Comparison of ENCODE assay signal across 23 mouse cellular contexts in the genomic region with DNA sequence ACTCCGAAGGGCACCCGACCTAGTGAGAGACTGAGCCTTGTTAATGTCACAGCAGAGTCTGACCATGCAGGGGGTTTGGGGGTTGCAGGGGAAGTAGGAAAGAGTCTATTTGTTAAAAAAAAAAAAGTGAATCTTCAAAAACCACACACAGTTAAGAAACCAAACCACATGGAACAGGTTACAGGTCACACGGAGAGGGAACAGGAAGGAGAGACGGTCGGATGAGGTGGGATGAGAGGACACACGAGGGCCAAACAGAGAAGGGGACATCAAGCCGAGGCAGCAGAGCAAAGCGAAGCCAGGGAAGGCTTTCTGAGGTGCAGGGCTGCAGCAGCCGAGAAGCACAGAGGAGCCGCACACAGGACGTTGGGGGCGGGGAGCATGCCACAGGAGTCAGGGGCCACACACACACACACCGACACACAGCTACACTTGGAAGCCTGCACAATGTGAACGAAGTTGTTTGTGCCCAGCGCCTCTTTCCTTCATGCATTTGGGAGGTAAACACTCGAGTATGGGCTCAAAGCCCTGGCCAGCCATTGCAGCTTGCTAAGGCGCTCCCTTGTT. TPM values are rescaled to one million over a fixed set of nuclear protein-coding genes. Genes with fewer than 3 reads are reported as not detected.
DNase-seq lines count a peak whose midpoint lies in the region; ATAC-seq and TF ChIP-seq lines count a peak whose summit lies in the region.
"Had no signal": no experiment of that assay in that cellular context is flagged by ENCODE, and none has a peak within 500 bp of the region (broad histone marks: within the 10 kb centered on the region; RNA-seq: fewer than 3 reads in every experiment).

No protein-coding gene starts in this region.

- peak overlapping the region; percentile 31; the same call in 1 of the 2 replicates for H3K4me3 ChIP-seq in small intestine, adult 2 months (ENCODE audit: low read depth, low read length)
- H3K4me3 ChIP-seq in midbrain, embryonic 15.5 days, result no peak overlapping the region
- no peak overlapping the region for H3K4me3 ChIP-seq in neural tube, embryonic 15.5 days (replicated peaks)
- H3K4me3 ChIP-seq: hindbrain, embryonic 13.5 days; limb, embryonic 15.5 days; neural tube, embryonic 13.5 days had no signal

- 61% methylated on average over 17 of the region's 17 CpGs for WGBS in small intestine, adult 2 months
- 65% methylated on average over 17 of the region's 17 CpGs for WGBS in midbrain, embryonic 15.5 days
- 68% methylated on average over 17 of the region's 17 CpGs for WGBS in neural tube, embryonic 15.5 days

- no peaks in the 10 kb centered on the region for H3K36me3 ChIP-seq in small intestine, adult 2 months (ENCODE audit: control insufficient read depth, insufficient read depth, low read length)
- 0 out of 2 replicates have a peak, but pooled peaks cover 5% of the 10 kb centered on the region for H3K36me3 ChIP-seq in midbrain, embryonic 15.5 days (replicated peaks)
- H3K36me3 ChIP-seq in neural tube, embryonic 15.5 days, result peaks cover 41% of the 10 kb centered on the region
- H3K36me3 ChIP-seq: forebrain, embryonic 10.5 days; limb, embryonic 15.5 days had no signal

- peaks cover 28% of the 10 kb centered on the region for H3K27me3 ChIP-seq in small intestine, adult 2 months (ENCODE audit: control insufficient read depth, insufficient read depth, low read length)
- no peaks in the 10 kb centered on the region for H3K27me3 ChIP-seq in midbrain, embryonic 15.5 days (replicated peaks)
- no peaks in the 10 kb centered on the region for H3K27me3 ChIP-seq in neural tube, embryonic 15.5 days (replicated peaks)

- H3K4me2 ChIP-seq in midbrain, embryonic 15.5 days, result no peak overlapping the region
- H3K4me2 ChIP-seq in neural tube, embryonic 15.5 days, result no peak overlapping the region
- H3K4me2 ChIP-seq: hindbrain, embryonic 13.5 days; limb, embryonic 15.5 days had no signal

- H3K4me1 ChIP-seq in small intestine, adult 2 months (ENCODE audit: control insufficient read depth, insufficient read depth, insufficient read length, low read length), result no peaks in the 10 kb centered on the region
- no peaks in the 10 kb centered on the region for H3K4me1 ChIP-seq in midbrain, embryonic 15.5 days
- no peaks in the 10 kb centered on the region for H3K4me1 ChIP-seq in neural tube, embryonic 15.5 days
- H3K4me1 ChIP-seq: hindbrain, embryonic 13.5 days; limb, embryonic 15.5 days; neural tube, embryonic 13.5 days had no signal

- no peak overlapping the region for H3K27ac ChIP-seq in small intestine, adult 2 months (ENCODE audit: insufficient read depth, low read depth, low read length)
- no peak overlapping the region for H3K27ac ChIP-seq in midbrain, embryonic 15.5 days
- H3K27ac ChIP-seq in neural tube, embryonic 15.5 days (replicated peaks), result no peak overlapping the region
- H3K27ac ChIP-seq: forebrain, embryonic 10.5 days; hindbrain, embryonic 13.5 days; kidney, postnatal 0 days; limb, embryonic 15.5 days; neural tube, embryonic 13.5 days had no signal

- DNase-seq in CD4-positive helper T cell, adult 2 months (ENCODE audit: low read depth, low spot score), result peak; percentile 35
- DNase-seq in kidney, postnatal 36 days, result no peak
- DNase-seq in left cerebral cortex, adult 11 months (ENCODE audit: low spot score), result no peak
- DNase-seq: adrenal gland, postnatal 25 days; cerebellum, adult 2 months; gastrocnemius, postnatal 10 days; right cerebral cortex, postnatal 4 days had no signal

- H3K9me3 ChIP-seq in midbrain, embryonic 15.5 days, result no peaks in the 10 kb centered on the region
- H3K9me3 ChIP-seq in neural tube, embryonic 15.5 days (replicated peaks), result no peaks in the 10 kb centered on the region
- H3K9me3 ChIP-seq: forebrain, embryonic 10.5 days; hindbrain, embryonic 13.5 days; limb, embryonic 15.5 days; neural tube, embryonic 13.5 days had no signal

- TF ChIP-seq POLR2A in small intestine, adult 2 months (IDR thresholded peaks at IDR 0.05; ENCODE audit: low read depth, low read length), result no peak

- ATAC-seq in CD4-positive, CD25-positive, alpha-beta regulatory T cell, adult 4 months, result peak; percentile 49
- peak; percentile 69 for ATAC-seq in granulocyte monocyte progenitor cell, adult 5-6 weeks (replicated peaks; ENCODE audit: poor library complexity, severe bottlenecking)
- ATAC-seq in midbrain, embryonic 15.5 days (replicated peaks), result no peak
- ATAC-seq in neural tube, embryonic 15.5 days (ENCODE audit: low FRiP score), result no peak
- ATAC-seq: intestine, embryonic 16.5 days had no signal

- TF ChIP-seq CTCF in small intestine, adult 2 months (IDR thresholded peaks at IDR 0.05; ENCODE audit: extremely low read depth, insufficient read length, insufficient replicate concordance, low read depth, low read length), result no peak

- no peak overlapping the region for H3K9ac ChIP-seq in midbrain, embryonic 15.5 days
- no peak overlapping the region for H3K9ac ChIP-seq in neural tube, embryonic 15.5 days (replicated peaks)
- H3K9ac ChIP-seq: hindbrain, embryonic 13.5 days; limb, embryonic 15.5 days; neural tube, embryonic 13.5 days had no signal

RNA-seq across cellular contexts. Expression of gene Sec13, which starts 8.7 kb away (rescaled TPM):
- 100 to 1,000 TPM; 143 to 177 TPM for polyA plus RNA-seq in CD4-positive, CD25-positive, alpha-beta regulatory T cell, adult 4 months (2017; shearing (Covaris generic))
- total RNA-seq in granulocyte monocyte progenitor cell, adult 5-6 weeks (2014; fragmentation: Nextera tagmentation), result 141 and 145 TPM in 2 replicates
- 161 and 217 TPM in 2 replicates for total RNA-seq in granulocyte monocyte progenitor cell, adult 5-6 weeks (2017)
- 168 and 249 TPM in 2 replicates for polyA plus RNA-seq in small intestine, adult 2 months (2012; rRNA removed)
- 192 and 206 TPM in 2 replicates for polyA plus RNA-seq in midbrain, embryonic 15.5 days (2015; fragmentation: Nextera tagmentation; extraction: Ambion mirVana)
- 194 and 214 TPM in 2 replicates for polyA plus RNA-seq in neural tube, embryonic 15.5 days (2015; fragmentation: Nextera tagmentation; extraction: Ambion mirVana)

RNA-seq across cellular contexts. Expression of gene Ghrl, which starts 29.5 kb away (rescaled TPM):
- polyA plus RNA-seq in CD4-positive, CD25-positive, alpha-beta regulatory T cell, adult 4 months (2017; shearing (Covaris generic)), result not detected
- total RNA-seq in granulocyte monocyte progenitor cell, adult 5-6 weeks (2014; fragmentation: Nextera tagmentation), result not detected in 2 replicates
- 3.2 TPM in 1 of 2 replicates, not detected in the other for total RNA-seq in granulocyte monocyte progenitor cell, adult 5-6 weeks (2017)
- polyA plus RNA-seq in small intestine, adult 2 months (2012; rRNA removed), result 14.0 and 50.2 TPM in 2 replicates
- 0.94 and 1.4 TPM in 2 replicates for polyA plus RNA-seq in midbrain, embryonic 15.5 days (2015; fragmentation: Nextera tagmentation; extraction: Ambion mirVana)
- polyA plus RNA-seq in neural tube, embryonic 15.5 days (2015; fragmentation: Nextera tagmentation; extraction: Ambion mirVana), result 1.1 and 1.9 TPM in 2 replicates
- total RNA-seq: adrenal gland, postnatal 25 days; gastrocnemius, postnatal 10 days; heart, adult 8-10 months; layer of hippocampus, adult 8-10 months; left cerebral cortex, postnatal 14 days had no signal
- polyA plus RNA-seq: forebrain, embryonic 10.5 days; heart, postnatal 0 days; kidney, postnatal 0 days; lung, embryonic 16.5 days had no signal

RNA-seq across cellular contexts. Expression of gene Tatdn2, which starts 52.4 kb away (rescaled TPM):
- 1 to 10 TPM; 3.6 to 10.0 TPM for polyA plus RNA-seq in CD4-positive, CD25-positive, alpha-beta regulatory T cell, adult 4 months (2017; shearing (Covaris generic))
- total RNA-seq in granulocyte monocyte progenitor cell, adult 5-6 weeks (2014; fragmentation: Nextera tagmentation), result 32.5 and 43.1 TPM in 2 replicates
- total RNA-seq in granulocyte monocyte progenitor cell, adult 5-6 weeks (2017), result 111 and 115 TPM in 2 replicates
- polyA plus RNA-seq in small intestine, adult 2 months (2012; rRNA removed), result 11.3 and 16.6 TPM in 2 replicates
- 1.1 and 1.4 TPM in 2 replicates for polyA plus RNA-seq in midbrain, embryonic 15.5 days (2015; fragmentation: Nextera tagmentation; extraction: Ambion mirVana)
- 0.96 and 1.4 TPM in 2 replicates for polyA plus RNA-seq in neural tube, embryonic 15.5 days (2015; fragmentation: Nextera tagmentation; extraction: Ambion mirVana)

Comparison
In these comparisons a context has a peak if more than half of its experiments do, and no peak if none do; other contexts are left out.
1. ATAC-seq: peak in CD4-positive, CD25-positive, alpha-beta regulatory T cell, adult 4 months (single experiment) and granulocyte monocyte progenitor cell, adult 5-6 weeks (single experiment); none in midbrain, embryonic 15.5 days (single experiment) and neural tube, embryonic 15.5 days (single experiment).